Mouse (Mus musculus): ENCODE data around the gene Lrrc27. TPM values are rescaled to one million over a fixed set of nuclear protein-coding genes. Genes with fewer than 3 reads are reported as not detected.

Gene Lrrc27
- polyA plus RNA-seq, 1 experiment from 2014 or later, result 4.3 TPM

DNA sequence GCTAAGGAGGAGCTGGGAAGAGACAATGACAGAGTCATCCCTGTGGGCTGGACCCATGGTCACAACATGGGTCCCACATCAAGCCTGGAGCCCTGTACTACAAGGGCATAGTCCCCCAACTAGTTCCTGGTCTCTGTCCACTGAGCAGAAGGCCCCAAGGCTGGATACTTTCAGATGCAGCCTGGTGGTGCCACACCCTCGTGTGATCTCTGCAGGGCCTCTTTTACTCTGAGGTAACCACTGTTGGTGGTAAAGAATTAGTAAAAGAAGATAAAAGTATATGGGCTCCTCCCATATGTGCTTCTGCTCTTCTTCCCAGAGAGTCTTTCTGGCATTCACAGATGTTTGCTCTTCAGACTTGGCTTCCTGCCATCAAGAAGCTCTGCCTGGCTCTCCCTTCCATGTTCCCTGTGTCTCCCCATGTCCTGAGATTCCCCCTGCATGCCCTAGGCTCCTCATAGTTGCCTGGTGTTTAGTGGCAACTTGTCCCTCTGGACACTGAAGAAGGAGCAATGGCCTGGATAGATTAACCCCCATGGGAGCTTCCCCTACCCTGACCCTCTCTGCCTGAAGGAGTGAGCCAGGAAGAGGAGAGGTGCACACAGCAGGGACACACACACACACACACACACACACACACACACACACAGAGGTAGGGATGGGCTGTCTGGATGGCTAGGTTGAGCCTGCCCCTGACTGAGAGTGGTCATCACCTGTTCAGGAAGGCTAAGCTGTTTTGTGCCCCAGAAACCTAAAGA, 60.0 kb downstream of the Lrrc27 start:
- WGBS, result 13% methylated on average over 1 of the region's 1 CpGs
- ATAC-seq (ENCODE audit: low read depth), result peak; percentile 63
- Histone ChIP-seq H3K4me2 (ENCODE audit: low read depth, low read length) (no peak overlapping the region), H3K27ac (ENCODE audit: low read length) (peak overlapping the region; percentile 81), H3K36me3 (ENCODE audit: control insufficient read depth, insufficient read depth, low read length) (peaks cover 3% of the 10 kb centered on the region; the same call in 1 of the 2 replicates), H3K4me1 (replicated peaks; ENCODE audit: control insufficient read depth, insufficient read depth, low read length) (peaks cover 24% of the 10 kb centered on the region), H3K27me3 (ENCODE audit: control insufficient read depth, insufficient read depth, low read depth, low read length) (no peaks in the 10 kb centered on the region), H3K9me3 (ENCODE audit: control insufficient read depth, low read length) (no peaks in the 10 kb centered on the region), H3K9ac (ENCODE audit: low read length) (no peak overlapping the region), H3K4me3 (ENCODE audit: low read length) (no peak overlapping the region)

DNA sequence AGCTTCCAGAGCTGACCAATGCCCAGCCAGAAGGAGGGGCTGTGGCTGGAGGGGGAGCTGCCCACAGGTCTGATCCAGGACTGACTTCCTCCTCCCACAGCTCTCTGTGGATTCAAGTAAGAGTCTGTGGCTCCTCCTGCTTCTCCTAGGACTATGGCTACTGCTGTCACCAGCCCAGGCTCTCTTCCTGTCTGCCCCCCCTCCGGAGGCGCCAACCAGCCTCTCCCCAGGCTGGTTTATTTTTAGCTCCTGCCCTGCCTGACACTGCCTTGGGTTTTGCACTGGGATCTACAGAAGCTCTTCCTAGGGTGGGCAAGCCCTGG, 60.6 kb downstream of the Lrrc27 start:
- peaks cover 24% of the 10 kb centered on the region for H3K4me1 ChIP-seq (replicated peaks; ENCODE audit: control insufficient read depth, insufficient read depth, low read length)
- H3K9me3 ChIP-seq (ENCODE audit: control insufficient read depth, low read length), result no peaks in the 10 kb centered on the region
- H3K36me3 ChIP-seq (ENCODE audit: control insufficient read depth, insufficient read depth, low read length), result 0 out of 2 replicates have a peak, but pooled peaks cover 3% of the 10 kb centered on the region
- no peak overlapping the region for H3K9ac ChIP-seq (ENCODE audit: low read length)
- no peak overlapping the region for H3K4me2 ChIP-seq (ENCODE audit: low read depth, low read length)
- H3K27me3 ChIP-seq (ENCODE audit: control insufficient read depth, insufficient read depth, low read depth, low read length), result no peaks in the 10 kb centered on the region
- peak; percentile 87 for ATAC-seq (ENCODE audit: low read depth)
- H3K4me3 ChIP-seq (ENCODE audit: low read length), result no peak overlapping the region
- 0% methylated on average over 2 of the region's 2 CpGs for WGBS
- peak overlapping the region; percentile 81 for H3K27ac ChIP-seq (ENCODE audit: low read length)

DNA sequence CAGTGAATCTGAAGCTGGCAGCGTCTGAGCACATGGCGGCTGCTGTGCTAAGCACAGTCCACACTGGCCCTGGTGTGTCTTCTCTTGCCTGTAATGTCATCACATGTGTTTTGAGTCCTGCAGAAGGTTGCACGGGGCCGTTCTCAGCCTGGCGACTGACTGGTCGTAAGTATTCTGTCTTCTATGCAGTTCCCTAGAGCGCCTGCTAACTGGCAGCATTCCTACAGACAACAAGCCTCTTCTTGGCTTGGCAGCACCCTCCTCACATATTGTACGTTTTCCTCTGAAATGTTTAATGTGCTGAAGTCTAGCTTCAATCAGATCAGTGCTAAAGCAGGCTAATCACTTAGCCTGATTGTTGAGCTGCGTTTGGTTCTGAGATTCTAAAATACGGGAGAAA, 62.8 kb downstream of the Lrrc27 start:
- no peak overlapping the region for H3K27ac ChIP-seq (ENCODE audit: low read length)
- no peak for ATAC-seq (ENCODE audit: low read depth)
- 51% methylated on average over 10 of the region's 10 CpGs for WGBS
- no peak overlapping the region for H3K4me2 ChIP-seq (ENCODE audit: low read depth, low read length)
- H3K4me1 ChIP-seq (replicated peaks; ENCODE audit: control insufficient read depth, insufficient read depth, low read length), result peaks cover 30% of the 10 kb centered on the region
- H3K9me3 ChIP-seq (ENCODE audit: control insufficient read depth, low read length), result no peaks in the 10 kb centered on the region
- H3K36me3 ChIP-seq (ENCODE audit: control insufficient read depth, insufficient read depth, low read length), result no peaks in the 10 kb centered on the region
- H3K27me3 ChIP-seq (ENCODE audit: control insufficient read depth, insufficient read depth, low read depth, low read length), result no peaks in the 10 kb centered on the region
- H3K9ac ChIP-seq (ENCODE audit: low read length), result no peak overlapping the region
- no peak overlapping the region for H3K4me3 ChIP-seq (ENCODE audit: low read length)

DNA sequence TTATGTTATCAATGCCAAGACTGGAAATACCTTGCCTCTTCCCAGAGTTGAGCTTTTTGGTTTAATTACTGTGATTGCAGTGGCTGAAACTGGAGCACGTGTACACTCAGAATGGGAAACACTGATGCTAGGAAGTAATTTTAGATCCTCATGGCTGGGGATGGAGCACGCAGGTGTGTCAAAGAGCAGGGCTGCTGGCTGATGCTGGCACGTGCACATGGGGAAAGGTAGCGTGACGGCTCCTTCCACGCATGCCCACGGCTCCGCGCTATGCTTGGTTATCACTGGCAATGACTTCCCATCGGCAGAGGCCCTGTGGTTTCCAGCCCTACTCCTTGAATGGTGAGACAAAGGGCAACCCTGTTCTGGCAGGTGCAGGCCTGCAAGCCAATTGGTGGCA, 63.4 kb downstream of the Lrrc27 start:
- Histone ChIP-seq H3K4me2 (ENCODE audit: low read depth, low read length) (no peak overlapping the region), H3K36me3 (ENCODE audit: control insufficient read depth, insufficient read depth, low read length) (no peaks in the 10 kb centered on the region), H3K27ac (ENCODE audit: low read length) (no peak overlapping the region), H3K27me3 (ENCODE audit: control insufficient read depth, insufficient read depth, low read depth, low read length) (no peaks in the 10 kb centered on the region), H3K9ac (ENCODE audit: low read length) (no peak overlapping the region), H3K4me1 (replicated peaks; ENCODE audit: control insufficient read depth, insufficient read depth, low read length) (peaks cover 36% of the 10 kb centered on the region), H3K9me3 (ENCODE audit: control insufficient read depth, low read length) (no peaks in the 10 kb centered on the region), H3K4me3 (ENCODE audit: low read length) (no peak overlapping the region)
- WGBS, result 84% methylated on average over 10 of the region's 10 CpGs
- no peak for ATAC-seq (ENCODE audit: low read depth)

DNA sequence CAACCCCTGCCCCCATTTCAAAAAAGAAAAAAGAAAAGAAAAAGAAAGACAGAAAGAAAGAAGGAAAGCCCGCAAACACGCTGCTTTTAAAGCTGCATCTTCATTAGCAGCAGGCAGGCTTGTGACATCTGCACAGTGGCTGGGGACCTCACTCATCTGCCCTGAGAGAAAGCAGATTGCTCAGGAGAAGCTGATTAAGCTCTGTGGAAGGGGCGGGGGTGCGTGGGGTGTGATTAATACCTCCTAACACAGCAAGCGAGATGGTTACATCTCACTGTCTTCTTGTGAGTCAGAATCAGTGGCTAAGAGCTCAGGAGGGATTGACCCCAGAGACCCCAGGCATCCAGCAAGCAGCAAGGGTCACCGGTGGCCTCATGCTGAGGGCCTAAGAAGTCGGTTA, 64.7 kb downstream of the Lrrc27 start:
- Histone ChIP-seq H3K27ac (ENCODE audit: low read length) (no peak overlapping the region), H3K9me3 (ENCODE audit: control insufficient read depth, low read length) (no peaks in the 10 kb centered on the region), H3K4me3 (ENCODE audit: low read length) (no peak overlapping the region), H3K4me1 (replicated peaks; ENCODE audit: control insufficient read depth, insufficient read depth, low read length) (peaks cover 33% of the 10 kb centered on the region), H3K4me2 (ENCODE audit: low read depth, low read length) (no peak overlapping the region), H3K27me3 (ENCODE audit: control insufficient read depth, insufficient read depth, low read depth, low read length) (no peaks in the 10 kb centered on the region), H3K9ac (ENCODE audit: low read length) (no peak overlapping the region), H3K36me3 (ENCODE audit: control insufficient read depth, insufficient read depth, low read length) (no peaks in the 10 kb centered on the region)
- no peak for ATAC-seq (ENCODE audit: low read depth)
- 81% methylated on average over 7 of the region's 7 CpGs for WGBS

DNA sequence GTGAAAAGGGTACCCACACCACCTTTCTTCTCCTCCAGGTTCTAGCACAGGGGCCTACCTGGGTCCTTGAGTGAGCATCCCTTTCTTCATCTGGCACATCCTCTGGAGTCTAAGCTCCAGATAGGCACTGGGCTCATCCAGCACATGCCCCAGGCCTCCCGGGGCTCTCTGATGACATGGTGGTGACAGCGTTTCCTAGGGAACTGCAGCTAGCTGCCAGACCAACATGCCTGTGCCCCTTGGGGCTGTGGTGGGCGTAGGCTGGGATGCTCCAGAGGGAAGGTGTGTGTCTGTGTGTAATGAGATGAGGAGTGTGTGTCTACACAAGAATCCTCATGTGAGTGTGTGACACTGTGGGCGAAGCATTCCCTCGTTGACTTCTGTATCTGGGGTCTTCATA, 66.8 kb downstream of the Lrrc27 start:
- Histone ChIP-seq H3K27ac (ENCODE audit: low read length) (no peak overlapping the region), H3K4me2 (ENCODE audit: low read depth, low read length) (no peak overlapping the region), H3K36me3 (ENCODE audit: control insufficient read depth, insufficient read depth, low read length) (no peaks in the 10 kb centered on the region), H3K27me3 (ENCODE audit: control insufficient read depth, insufficient read depth, low read depth, low read length) (no peaks in the 10 kb centered on the region), H3K4me1 (replicated peaks; ENCODE audit: control insufficient read depth, insufficient read depth, low read length) (peaks cover 20% of the 10 kb centered on the region), H3K9ac (ENCODE audit: low read length) (no peak overlapping the region), H3K9me3 (ENCODE audit: control insufficient read depth, low read length) (no peaks in the 10 kb centered on the region), H3K4me3 (ENCODE audit: low read length) (no peak overlapping the region)
- ATAC-seq (ENCODE audit: low read depth), result no peak
- WGBS, result 70% methylated on average over 5 of the region's 5 CpGs

DNA sequence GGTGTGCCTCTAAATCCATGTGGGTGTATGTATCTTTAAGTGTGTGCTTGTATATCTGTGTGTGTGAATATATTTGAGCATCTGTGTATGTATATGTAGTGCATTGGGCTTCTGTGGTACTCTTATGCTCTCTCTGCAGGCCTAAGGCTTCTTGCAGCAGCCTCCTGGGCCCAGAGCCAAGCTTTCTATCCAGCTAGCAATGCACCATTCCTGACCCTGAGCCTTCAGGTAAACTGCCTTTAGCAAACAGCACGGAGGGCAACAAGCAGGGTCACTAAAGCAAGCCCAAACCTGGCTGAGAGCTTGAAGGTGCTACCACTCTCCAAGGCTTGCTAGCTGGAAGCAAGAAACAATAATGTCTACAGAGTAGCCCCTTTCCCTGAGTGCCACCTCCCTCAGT, 67.3 kb downstream of the Lrrc27 start:
- H3K9me3 ChIP-seq (ENCODE audit: control insufficient read depth, low read length), result no peaks in the 10 kb centered on the region
- H3K4me2 ChIP-seq (ENCODE audit: low read depth, low read length), result no peak overlapping the region
- no peaks in the 10 kb centered on the region for H3K36me3 ChIP-seq (ENCODE audit: control insufficient read depth, insufficient read depth, low read length)
- 0 out of 2 replicates have a peak, but pooled peaks have one; percentile 5 for ATAC-seq (ENCODE audit: low read depth)
- H3K4me3 ChIP-seq (ENCODE audit: low read length), result no peak overlapping the region
- no peak overlapping the region for H3K27ac ChIP-seq (ENCODE audit: low read length)
- 34% methylated on average over 1 of the region's 1 CpGs for WGBS
- H3K9ac ChIP-seq (ENCODE audit: low read length), result no peak overlapping the region
- no peaks in the 10 kb centered on the region for H3K27me3 ChIP-seq (ENCODE audit: control insufficient read depth, insufficient read depth, low read depth, low read length)
- H3K4me1 ChIP-seq (replicated peaks; ENCODE audit: control insufficient read depth, insufficient read depth, low read length), result peaks cover 20% of the 10 kb centered on the region

DNA sequence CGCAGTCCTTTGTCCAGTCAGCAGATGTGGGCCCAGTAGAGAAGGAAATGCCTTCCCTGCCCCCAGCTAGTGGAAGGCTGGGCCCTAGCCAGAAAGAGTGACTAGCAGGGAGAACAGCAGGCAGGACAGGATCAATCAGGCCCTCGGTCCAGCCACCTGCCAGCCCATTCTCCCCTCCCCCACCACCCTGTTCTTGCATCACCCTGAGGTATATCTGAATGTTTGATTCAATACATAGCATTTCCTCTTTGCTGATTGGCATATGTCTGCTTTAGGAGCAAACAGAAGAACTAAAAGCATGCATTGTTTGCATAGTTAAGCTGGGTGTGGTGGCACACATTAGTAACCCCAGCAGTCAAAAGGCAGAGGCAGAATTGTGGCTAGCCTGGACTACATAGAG, 68.4 kb downstream of the Lrrc27 start:
- 0 out of 2 replicates have a peak overlapping the region, but pooled peaks have one; percentile 2 for H3K9ac ChIP-seq (ENCODE audit: low read length)
- ATAC-seq (ENCODE audit: low read depth), result peak; percentile 52
- no peaks in the 10 kb centered on the region for H3K27me3 ChIP-seq (ENCODE audit: control insufficient read depth, insufficient read depth, low read depth, low read length)
- no peaks in the 10 kb centered on the region for H3K9me3 ChIP-seq (ENCODE audit: control insufficient read depth, low read length)
- WGBS, result 19% methylated on average over 2 of the region's 2 CpGs
- H3K27ac ChIP-seq (ENCODE audit: low read length), result peak overlapping the region; percentile 41
- H3K4me2 ChIP-seq (ENCODE audit: low read depth, low read length), result no peak overlapping the region
- H3K4me3 ChIP-seq (ENCODE audit: low read length), result no peak overlapping the region
- peaks cover 23% of the 10 kb centered on the region for H3K4me1 ChIP-seq (replicated peaks; ENCODE audit: control insufficient read depth, insufficient read depth, low read length)
- no peaks in the 10 kb centered on the region for H3K36me3 ChIP-seq (ENCODE audit: control insufficient read depth, insufficient read depth, low read length)

DNA sequence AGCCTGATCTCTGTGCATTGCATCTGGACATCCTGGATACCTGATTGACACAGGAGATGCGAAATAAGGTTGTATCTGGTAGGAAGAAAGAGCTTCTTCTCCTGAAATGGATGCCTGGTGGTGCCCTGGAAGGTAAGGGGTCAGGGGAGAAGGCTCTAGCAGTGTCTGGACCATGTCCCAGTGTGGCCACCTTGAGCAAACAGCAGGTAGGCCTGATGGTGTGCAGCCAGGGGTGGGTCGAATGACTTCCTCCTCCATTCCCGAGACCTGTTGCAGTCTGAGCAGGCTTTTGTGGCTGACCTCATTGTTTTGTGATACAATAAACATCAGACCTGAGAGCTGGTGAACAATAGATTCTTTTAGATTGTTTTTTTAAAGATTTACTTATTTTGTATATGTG, 69.2 kb downstream of the Lrrc27 start:
- H3K9ac ChIP-seq (ENCODE audit: low read length), result no peak overlapping the region
- H3K27ac ChIP-seq (ENCODE audit: low read length), result no peak overlapping the region; the same call in 1 of the 2 replicates
- peaks cover 23% of the 10 kb centered on the region for H3K4me1 ChIP-seq (replicated peaks; ENCODE audit: control insufficient read depth, insufficient read depth, low read length)
- ATAC-seq (ENCODE audit: low read depth), result no peak
- WGBS, result 62% methylated on average over 3 of the region's 3 CpGs
- no peaks in the 10 kb centered on the region for H3K27me3 ChIP-seq (ENCODE audit: control insufficient read depth, insufficient read depth, low read depth, low read length)
- no peak overlapping the region for H3K4me2 ChIP-seq (ENCODE audit: low read depth, low read length)
- H3K9me3 ChIP-seq (ENCODE audit: control insufficient read depth, low read length), result no peaks in the 10 kb centered on the region
- H3K4me3 ChIP-seq (ENCODE audit: low read length), result no peak overlapping the region
- no peaks in the 10 kb centered on the region for H3K36me3 ChIP-seq (ENCODE audit: control insufficient read depth, insufficient read depth, low read length)
